Mouse (Mus musculus): ENCODE results near the gene Ptges. TPM values are rescaled to one million over a fixed set of nuclear protein-coding genes. Genes with fewer than 3 reads are reported as not detected.

Ptges gene
- 0.29 and 0.33 TPM in 2 replicates for polyA plus RNA-seq (2015; fragmentation: Nextera tagmentation; extraction: Ambion mirVana)

- Histone ChIP-seq H3K27ac (replicated peaks) (peak within 1 kb of the TSS; percentile 66), H3K9me3 (replicated peaks) (no peaks in the 10 kb centered on the region), H3K36me3 (replicated peaks) (no peaks in the 10 kb centered on the region), H3K9ac (peak within 1 kb of the TSS; percentile 29; the same call in 1 of the 2 replicates), H3K4me1 (replicated peaks) (peaks cover 30% of the 10 kb centered on the region), H3K4me3 (replicated peaks) (peak within 1 kb of the TSS; percentile 44), H3K27me3 (0 out of 2 replicates have a peak, but pooled peaks cover 4% of the 10 kb centered on the region), H3K4me2 (peak within 1 kb of the TSS; percentile 63)
- 5% methylated on average over 23 of the region's 23 CpGs for WGBS (ENCODE audit: insufficient replicate concordance)
- peak; percentile 36; the same call in 1 of the 2 replicates for ATAC-seq (ENCODE audit: insufficient read depth)
Observed at GRCm38 (mm10) chr2:30929483-30930045, at the start of gene Ptges. Gene Ptges (minus strand): TSS chr2:30929863.

DNA sequence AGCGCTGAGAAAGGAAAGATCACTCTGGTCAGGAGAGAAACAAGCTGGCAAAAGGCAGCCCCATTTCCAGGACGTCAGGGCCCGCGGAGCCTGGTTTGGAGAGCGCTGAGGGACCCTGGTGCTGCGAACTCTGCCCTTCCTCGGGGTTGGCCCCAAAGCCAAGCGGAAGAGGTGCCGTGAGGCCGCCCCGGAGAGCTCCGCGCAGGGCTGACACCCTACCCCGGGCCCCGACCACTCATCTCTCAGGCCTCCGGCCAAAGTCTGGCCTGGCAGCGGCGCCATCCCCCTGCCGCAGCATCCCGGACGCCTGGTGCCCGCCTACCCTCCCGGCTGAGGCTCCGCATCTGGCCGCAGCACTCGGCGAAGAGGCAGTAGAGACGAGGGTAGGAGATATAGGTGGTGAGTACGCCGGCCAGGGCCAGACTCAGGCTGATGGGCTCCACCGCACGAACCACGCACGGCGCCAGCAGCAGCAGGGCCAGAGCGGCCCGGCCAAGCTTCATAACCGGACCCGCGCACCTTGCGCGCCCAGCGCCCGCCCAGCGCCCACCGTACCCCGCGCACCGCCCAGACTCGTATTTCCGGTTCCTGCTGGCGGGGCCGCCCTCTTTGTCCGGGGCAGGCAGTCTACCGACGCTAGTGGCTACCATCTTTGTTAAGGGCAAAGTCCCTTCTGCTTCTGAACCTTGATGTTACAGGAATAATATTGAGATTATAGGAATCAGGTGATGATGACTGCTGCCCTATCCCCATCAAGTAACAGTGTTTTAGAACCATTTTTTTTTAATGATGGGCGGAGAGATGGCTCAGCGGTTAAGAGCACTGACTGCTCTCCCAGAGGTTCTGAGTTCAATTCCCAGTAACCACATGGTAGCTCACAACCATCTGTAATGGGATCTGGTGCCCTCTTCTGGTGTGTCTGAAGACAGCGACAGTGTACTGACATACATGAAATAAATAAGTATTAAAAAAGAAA lies 38.0 kb upstream of the Ptges start, which contains the start of gene Tor1a:
Tor1a (minus strand) TSS at position 582 of the 976 bp plus-strand sequence.
- Histone ChIP-seq H3K4me1 (replicated peaks) (peaks cover 35% of the 10 kb centered on the region), H3K27me3 (no peaks in the 10 kb centered on the region), H3K9ac (peak within 1 kb of the TSS; percentile 97), H3K9me3 (replicated peaks) (no peaks in the 10 kb centered on the region), H3K36me3 (replicated peaks) (peaks cover 42% of the 10 kb centered on the region), H3K27ac (replicated peaks) (peak within 1 kb of the TSS; percentile 86), H3K4me2 (peak within 1 kb of the TSS; percentile 82), H3K4me3 (replicated peaks) (peak within 1 kb of the TSS; percentile 99)
- ATAC-seq (ENCODE audit: insufficient read depth): peak; percentile 88
- WGBS (ENCODE audit: insufficient replicate concordance): 2% methylated on average over 59 of the region's 59 CpGs

- Histone ChIP-seq H3K27ac (replicated peaks) (peak overlapping the region; percentile 86; the same call in 1 of the 2 replicates), H3K36me3 (replicated peaks) (peaks cover 46% of the 10 kb centered on the region)
- no peak for ATAC-seq (ENCODE audit: insufficient read depth)
Observed at GRCm38 (mm10) chr2:30966826-30967225, 37.2 kb upstream of the Ptges start.

GRCm38 (mm10) chr2:30965627-30966026 lies 36.0 kb upstream of the Ptges start:
- H3K4me1 ChIP-seq (replicated peaks): peaks cover 35% of the 10 kb centered on the region
- peak overlapping the region; percentile 99; the same call in 1 of the 2 replicates for H3K4me3 ChIP-seq (replicated peaks)
- no peak overlapping the region for H3K9ac ChIP-seq
- WGBS (ENCODE audit: insufficient replicate concordance): 75% methylated on average over 8 of the region's 8 CpGs
- peak overlapping the region; percentile 45; the same call in 1 of the 2 replicates for H3K27ac ChIP-seq (replicated peaks)
- no peaks in the 10 kb centered on the region for H3K9me3 ChIP-seq (replicated peaks)
- H3K4me2 ChIP-seq: peak overlapping the region; percentile 82
- ATAC-seq (ENCODE audit: insufficient read depth): no peak
- no peaks in the 10 kb centered on the region for H3K27me3 ChIP-seq
- H3K36me3 ChIP-seq (replicated peaks): peaks cover 58% of the 10 kb centered on the region

More at GRCm38 (mm10) chr2:30966826-30967225, 37.2 kb upstream of the Ptges start:
- no peaks in the 10 kb centered on the region for H3K27me3 ChIP-seq
- peaks cover 35% of the 10 kb centered on the region for H3K4me1 ChIP-seq (replicated peaks)
- peak overlapping the region; percentile 99 for H3K4me3 ChIP-seq (replicated peaks)
- peak overlapping the region; percentile 97 for H3K9ac ChIP-seq
- H3K4me2 ChIP-seq: peak overlapping the region; percentile 82
- WGBS (ENCODE audit: insufficient replicate concordance): 6% methylated on average over 16 of the region's 16 CpGs
- H3K9me3 ChIP-seq (replicated peaks): no peaks in the 10 kb centered on the region

DNA sequence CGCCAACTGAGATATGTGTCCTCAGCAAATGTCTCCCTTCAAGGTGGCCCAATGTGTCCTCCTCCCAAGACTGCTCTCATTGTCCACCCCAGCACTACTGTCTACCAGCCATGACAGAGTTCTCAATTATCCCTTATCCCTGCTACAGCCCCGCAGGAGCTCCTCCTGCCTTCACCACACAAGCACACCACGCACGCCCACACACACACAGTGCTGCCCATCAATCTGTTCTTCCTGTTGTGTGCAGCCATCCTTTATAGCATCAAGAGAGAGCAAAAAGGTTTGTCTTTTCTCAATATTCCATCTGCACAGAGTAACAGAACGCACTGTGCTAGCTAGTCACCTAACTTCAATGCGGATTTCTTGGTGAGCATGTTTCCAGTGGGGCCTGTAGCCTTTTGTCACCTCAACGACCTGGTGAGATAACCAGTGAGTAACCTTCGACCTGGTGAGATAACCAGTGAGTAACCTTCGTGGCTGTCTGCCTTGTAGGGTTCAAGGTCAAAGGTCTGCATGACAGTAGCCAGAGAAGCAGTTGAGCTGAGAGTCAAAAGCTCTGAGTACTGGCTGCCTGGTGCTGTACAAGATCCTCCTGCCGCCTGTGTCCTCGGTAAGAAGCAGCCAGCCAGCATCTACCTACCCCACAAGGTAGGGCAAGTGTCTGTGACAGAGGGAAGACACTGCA lies 33.0 kb upstream of the Ptges start:
- 70% methylated on average over 11 of the region's 11 CpGs for WGBS (ENCODE audit: insufficient replicate concordance)
- no peak overlapping the region for H3K4me2 ChIP-seq
- no peak overlapping the region for H3K9ac ChIP-seq
- ATAC-seq (ENCODE audit: insufficient read depth): no peak
- no peaks in the 10 kb centered on the region for H3K9me3 ChIP-seq (replicated peaks)
- peaks cover 87% of the 10 kb centered on the region for H3K36me3 ChIP-seq (replicated peaks)
- H3K27ac ChIP-seq (replicated peaks): peak overlapping the region; percentile 14; the same call in 1 of the 2 replicates
- no peak overlapping the region for H3K4me3 ChIP-seq (replicated peaks)
- peaks cover 42% of the 10 kb centered on the region for H3K4me1 ChIP-seq (replicated peaks)
- no peaks in the 10 kb centered on the region for H3K27me3 ChIP-seq

- Histone ChIP-seq H3K4me2 (no peak overlapping the region), H3K4me1 (replicated peaks) (peaks cover 34% of the 10 kb centered on the region), H3K27me3 (no peaks in the 10 kb centered on the region), H3K36me3 (replicated peaks) (peaks cover 100% of the 10 kb centered on the region), H3K9me3 (replicated peaks) (no peaks in the 10 kb centered on the region), H3K27ac (replicated peaks) (peak overlapping the region; percentile 64), H3K9ac (no peak overlapping the region), H3K4me3 (replicated peaks) (no peak overlapping the region)
- 51% methylated on average over 5 of the region's 5 CpGs for WGBS (ENCODE audit: insufficient replicate concordance)
- ATAC-seq (ENCODE audit: insufficient read depth): no peak
Observed at GRCm38 (mm10) chr2:30959856-30960255, 30.2 kb upstream of the Ptges start.

GRCm38 (mm10) chr2:30958726-30959125 lies 29.1 kb upstream of the Ptges start:
- H3K27ac ChIP-seq (replicated peaks): peak overlapping the region; percentile 64
- H3K27me3 ChIP-seq: no peaks in the 10 kb centered on the region
- no peak overlapping the region for H3K9ac ChIP-seq
- H3K36me3 ChIP-seq (replicated peaks): peaks cover 88% of the 10 kb centered on the region
- H3K4me3 ChIP-seq (replicated peaks): no peak overlapping the region
- peaks cover 41% of the 10 kb centered on the region for H3K4me1 ChIP-seq (replicated peaks)
- H3K9me3 ChIP-seq (replicated peaks): no peaks in the 10 kb centered on the region
- no peak overlapping the region for H3K4me2 ChIP-seq
- ATAC-seq (ENCODE audit: insufficient read depth): peak; percentile 66
- WGBS (ENCODE audit: insufficient replicate concordance): 73% methylated on average over 14 of the region's 14 CpGs

- Histone ChIP-seq H3K9me3 (replicated peaks) (no peaks in the 10 kb centered on the region), H3K9ac (no peak overlapping the region), H3K4me3 (replicated peaks) (no peak overlapping the region), H3K36me3 (replicated peaks) (peaks cover 76% of the 10 kb centered on the region), H3K27me3 (no peaks in the 10 kb centered on the region), H3K4me1 (replicated peaks) (peaks cover 49% of the 10 kb centered on the region), H3K27ac (replicated peaks) (no peak overlapping the region), H3K4me2 (no peak overlapping the region)
- ATAC-seq (ENCODE audit: insufficient read depth): no peak
- 75% methylated on average over 4 of the region's 4 CpGs for WGBS (ENCODE audit: insufficient replicate concordance)
Observed at GRCm38 (mm10) chr2:30957511-30957910, 27.8 kb upstream of the Ptges start.

- no peak for ATAC-seq (ENCODE audit: insufficient read depth)
- Histone ChIP-seq H3K4me3 (replicated peaks) (peak overlapping the region; percentile 89), H3K4me1 (replicated peaks) (peaks cover 53% of the 10 kb centered on the region), H3K9ac (peak overlapping the region; percentile 89; the same call in 1 of the 2 replicates), H3K4me2 (peak overlapping the region; percentile 87), H3K27me3 (no peaks in the 10 kb centered on the region), H3K9me3 (replicated peaks) (no peaks in the 10 kb centered on the region), H3K27ac (replicated peaks) (0 out of 2 replicates have a peak overlapping the region, but pooled peaks have one; percentile 14), H3K36me3 (replicated peaks) (peaks cover 49% of the 10 kb centered on the region)
- 53% methylated on average over 6 of the region's 6 CpGs for WGBS (ENCODE audit: insufficient replicate concordance)
Observed at GRCm38 (mm10) chr2:30954797-30955196, 25.1 kb upstream of the Ptges start.

DNA sequence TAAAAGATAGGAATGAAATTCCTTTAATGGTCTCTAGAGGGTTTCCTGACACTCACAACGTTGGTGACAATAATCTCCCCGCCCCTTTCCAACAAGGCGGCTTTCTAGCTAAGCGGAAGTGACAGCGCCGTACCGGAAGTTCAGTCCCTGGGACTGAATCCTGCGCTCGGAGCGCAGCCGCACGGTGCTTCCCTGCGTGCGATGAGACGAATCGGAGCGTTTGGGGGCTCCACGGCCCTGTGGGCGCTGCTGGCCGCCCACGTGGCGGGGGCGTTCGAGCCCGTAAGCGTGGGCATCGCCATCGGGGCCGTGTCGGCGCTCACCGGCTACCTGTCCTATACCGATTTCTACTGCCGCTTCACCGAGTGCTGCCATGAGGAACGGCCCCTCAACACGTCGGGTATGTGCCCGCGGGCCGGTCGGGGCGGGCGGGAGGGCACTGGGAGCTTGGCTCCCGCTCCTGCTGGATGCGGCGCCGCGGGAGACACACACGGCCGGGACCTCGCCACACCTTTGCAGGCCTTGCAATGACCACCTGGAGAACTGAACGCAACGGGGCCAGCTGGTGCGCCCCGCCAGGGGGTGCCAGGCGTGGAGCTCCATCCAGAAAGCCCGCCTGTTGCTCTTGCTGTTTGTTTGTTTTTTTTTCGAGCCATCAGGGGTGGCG lies 23.3 kb upstream of the Ptges start, which contains the start of gene Tor1b:
Tor1b (plus strand) TSS at position 136 of the 667 bp plus-strand sequence.
- H3K27me3 ChIP-seq: no peaks in the 10 kb centered on the region
- peak within 1 kb of the TSS; percentile 87 for H3K4me2 ChIP-seq
- peaks cover 43% of the 10 kb centered on the region for H3K4me1 ChIP-seq (replicated peaks)
- H3K9ac ChIP-seq: peak within 1 kb of the TSS; percentile 89
- WGBS (ENCODE audit: insufficient replicate concordance): under 1% methylated on average over 60 of the region's 60 CpGs
- peak within 1 kb of the TSS; percentile 89 for H3K4me3 ChIP-seq (replicated peaks)
- H3K9me3 ChIP-seq (replicated peaks): no peaks in the 10 kb centered on the region
- H3K27ac ChIP-seq (replicated peaks): peak within 1 kb of the TSS; percentile 91
- ATAC-seq (ENCODE audit: insufficient read depth): peak; percentile 77
- H3K36me3 ChIP-seq (replicated peaks): peaks cover 31% of the 10 kb centered on the region

All from liver, embryonic 15.5 days (tissue).